Mouse (Mus musculus) megakaryocyte, embryonic 14.5 days (primary cell): ENCODE measurements at regions not wholly inside any gene's neighbourhood (a gene's known extent, or its start where the extent isn't known, plus 50 kb on each side); places are given as distances from the start of the nearest gene placed in this dataset.
"Not testable (repeated sequence)": the region's sequence is repeated elsewhere in the genome, so short reads cannot be mapped to it uniquely, and the experiment has no call there.

Source experiments
- H3K27me3 ChIP-seq: replicated peaks from 2 replicates; pipeline ENCODE3; 2012; ENCODE audit warnings: inconsistent platforms
- H3K36me3 ChIP-seq: replicated peaks from 2 replicates; pipeline ENCODE3; 2012; ENCODE audit warnings: low read length, inconsistent platforms, mixed read lengths
- H3K4me1 ChIP-seq: 2 replicates; pipeline ENCODE4 v1.6.1; 2012; ENCODE audit warnings: inconsistent platforms
- H3K4me3 ChIP-seq: replicated peaks from 2 replicates; pipeline ENCODE3; 2012; ENCODE audit warnings: moderate library complexity, mild to moderate bottlenecking, inconsistent platforms
- H3K9me3 ChIP-seq: 2 replicates; pipeline ENCODE4 v1.6.1; 2012; ENCODE audit warnings: inconsistent platforms
- FLI1 ChIP-seq: IDR thresholded peaks from 2 replicates; pipeline ENCODE4 v1.6.1; 2012; ENCODE audit warnings: low read length, inconsistent platforms, mixed read lengths
- GATA1 ChIP-seq: IDR thresholded peaks from 3 replicates; pipeline ENCODE4 v1.6.1; 2012; ENCODE audit warnings: mixed read lengths, low read length, inconsistent platforms, borderline replicate concordance

- not testable (repeated sequence) for H3K36me3 ChIP-seq, H3K4me3 ChIP-seq, H3K4me1 ChIP-seq, H3K9me3 ChIP-seq, H3K27me3 ChIP-seq
These were observed 158.1 kb downstream of the Adam6a start for GRCm38 (mm10) chr12:113701841-113702240.

- not testable (repeated sequence) for H3K36me3 ChIP-seq, H3K4me1 ChIP-seq, H3K4me3 ChIP-seq, H3K9me3 ChIP-seq, H3K27me3 ChIP-seq
These were observed 172.7 kb downstream of the Adam6a start for GRCm38 (mm10) chr12:113716406-113716805.

- H3K27me3 ChIP-seq = no peaks in the 10 kb centered on the region
- no peak overlapping the region for H3K4me3 ChIP-seq
- no peaks in the 10 kb centered on the region for H3K9me3 ChIP-seq
- H3K4me1 ChIP-seq = no peaks in the 10 kb centered on the region
- TF ChIP-seq FLI1 = no peak
- TF ChIP-seq GATA1 = no peak
- no peaks in the 10 kb centered on the region for H3K36me3 ChIP-seq
These were observed 192.1 kb downstream of the Adam6a start for GRCm38 (mm10) chr12:113735847-113736246.

GRCm38 (mm10) chr12:113746277-113746676 lies 202.6 kb downstream of the Adam6a start:
- Histone ChIP-seq H3K36me3 (no peaks in the 10 kb centered on the region), H3K4me1 (no peaks in the 10 kb centered on the region), H3K4me3 (no peak overlapping the region), H3K9me3 (no peaks in the 10 kb centered on the region), H3K27me3 (no peaks in the 10 kb centered on the region)
- TF ChIP-seq GATA1 = no peak
- TF ChIP-seq FLI1 = no peak

- Histone ChIP-seq H3K4me1 (no peaks in the 10 kb centered on the region), H3K4me3 (no peak overlapping the region), H3K36me3 (no peaks in the 10 kb centered on the region), H3K9me3 (no peaks in the 10 kb centered on the region), H3K27me3 (no peaks in the 10 kb centered on the region)
- TF ChIP-seq FLI1 (no peak), GATA1 (no peak)
These were observed 204.3 kb downstream of the Adam6a start for GRCm38 (mm10) chr12:113747987-113748386.

GRCm38 (mm10) chr12:113769587-113769986 lies 225.9 kb downstream of the Adam6a start:
- H3K4me3 ChIP-seq = no peak overlapping the region
- peaks cover 4% of the 10 kb centered on the region; the same call in 1 of the 2 replicates for H3K9me3 ChIP-seq
- no peaks in the 10 kb centered on the region for H3K36me3 ChIP-seq
- no peaks in the 10 kb centered on the region for H3K27me3 ChIP-seq
- H3K4me1 ChIP-seq = no peaks in the 10 kb centered on the region
- TF ChIP-seq FLI1 (no peak), GATA1 (no peak)

GRCm38 (mm10) chr12:113795876-113796275 lies 252.2 kb downstream of the Adam6a start:
- H3K27me3 ChIP-seq, H3K36me3 ChIP-seq, H3K4me3 ChIP-seq, H3K9me3 ChIP-seq, H3K4me1 ChIP-seq: not testable (repeated sequence)

GRCm38 (mm10) chr12:113826377-113826776 lies 282.7 kb downstream of the Adam6a start:
- no peak for TF ChIP-seq GATA1
- no peak for TF ChIP-seq FLI1
- H3K27me3 ChIP-seq = no peaks in the 10 kb centered on the region
- H3K9me3 ChIP-seq = no peaks in the 10 kb centered on the region
- H3K4me3 ChIP-seq = no peak overlapping the region
- no peaks in the 10 kb centered on the region for H3K4me1 ChIP-seq
- no peaks in the 10 kb centered on the region for H3K36me3 ChIP-seq

GRCm38 (mm10) chr12:113858893-113859292 lies 315.2 kb downstream of the Adam6a start:
- Histone ChIP-seq H3K4me1 (no peaks in the 10 kb centered on the region), H3K9me3 (no peaks in the 10 kb centered on the region), H3K4me3 (no peak overlapping the region), H3K36me3 (no peaks in the 10 kb centered on the region), H3K27me3 (no peaks in the 10 kb centered on the region)
- TF ChIP-seq FLI1 = no peak
- no peak for TF ChIP-seq GATA1

- H3K27me3 ChIP-seq = no peaks in the 10 kb centered on the region
- H3K4me3 ChIP-seq = no peak overlapping the region
- no peaks in the 10 kb centered on the region for H3K36me3 ChIP-seq
- no peaks in the 10 kb centered on the region for H3K9me3 ChIP-seq
- H3K4me1 ChIP-seq = no peaks in the 10 kb centered on the region
- TF ChIP-seq GATA1 (no peak), FLI1 (no peak)
These were observed 335.1 kb downstream of the Adam6a start for GRCm38 (mm10) chr12:113878826-113879225.

GRCm38 (mm10) chr12:113896152-113896551 lies 352.4 kb downstream of the Adam6a start:
- H3K27me3 ChIP-seq = no peaks in the 10 kb centered on the region
- no peaks in the 10 kb centered on the region for H3K4me1 ChIP-seq
- H3K36me3 ChIP-seq = no peaks in the 10 kb centered on the region
- H3K9me3 ChIP-seq = no peaks in the 10 kb centered on the region
- H3K4me3 ChIP-seq = no peak overlapping the region
- TF ChIP-seq FLI1 = no peak
- no peak for TF ChIP-seq GATA1

GRCm38 (mm10) chr12:113906459-113906858 lies 362.8 kb downstream of the Adam6a start:
- no peak overlapping the region for H3K4me3 ChIP-seq
- H3K4me1 ChIP-seq = peaks cover 9% of the 10 kb centered on the region; the same call in 1 of the 2 replicates
- no peaks in the 10 kb centered on the region for H3K27me3 ChIP-seq
- H3K9me3 ChIP-seq = no peaks in the 10 kb centered on the region
- no peaks in the 10 kb centered on the region for H3K36me3 ChIP-seq
- no peak for TF ChIP-seq FLI1
- no peak for TF ChIP-seq GATA1
